Mouse (Mus musculus) ES-E14 (cell line): ENCODE data around the gene Eif4e1b.

Source experiments
- CHD2 ChIP-seq: IDR thresholded peaks from 2 replicates; pipeline ENCODE4 v1.6.1; 2014; ENCODE audit warnings: mild to moderate bottlenecking, low read depth, low read length, inconsistent platforms
- MAFK ChIP-seq: IDR thresholded peaks from 2 replicates; pipeline ENCODE4 v1.6.1; 2014; ENCODE audit warnings: mild to moderate bottlenecking, low read depth, low read length, inconsistent platforms; ENCODE audit not compliant: insufficient read depth
- ZC3H11A ChIP-seq: IDR thresholded peaks from 2 replicates; pipeline ENCODE4 v1.6.1; 2012; ENCODE audit warnings: low read depth, mild to moderate bottlenecking, inconsistent platforms, low read length, borderline replicate concordance
- ZNF384 ChIP-seq: IDR thresholded peaks from 2 replicates; pipeline ENCODE4 v1.6.1; 2012; ENCODE audit warnings: low read depth, low read length, inconsistent platforms

DNA sequence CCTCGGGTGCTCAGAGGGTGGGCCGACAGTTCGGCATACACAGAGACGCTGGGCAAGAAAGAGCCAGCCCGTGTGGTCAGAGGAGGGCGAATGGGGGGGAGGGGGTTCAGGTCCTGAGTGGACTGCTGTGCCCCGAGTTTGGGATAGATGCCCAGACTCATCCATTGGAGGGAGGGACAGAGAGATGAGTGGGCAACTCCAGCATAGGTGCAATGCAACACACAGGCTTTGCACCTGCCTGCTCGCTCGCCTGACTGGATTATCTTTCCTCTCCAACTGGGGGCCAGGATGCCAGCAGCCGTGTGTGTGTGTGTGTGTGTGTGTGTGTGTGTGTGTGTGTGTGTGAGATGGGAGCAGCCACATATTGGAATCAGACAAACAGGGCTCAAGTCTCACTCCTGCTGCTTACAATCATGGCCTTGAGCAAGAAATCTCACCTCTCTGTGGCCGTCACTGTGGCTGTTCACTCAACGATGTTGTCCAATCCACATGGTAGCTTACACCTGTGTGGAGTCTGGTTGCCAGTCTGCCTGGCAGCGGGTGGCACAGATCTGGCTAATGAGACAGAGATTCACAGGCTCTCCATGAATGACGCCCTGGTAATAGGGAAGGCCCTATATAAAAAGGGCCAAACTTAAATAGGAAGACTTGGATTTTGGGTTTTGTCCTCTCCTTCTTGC lies 52.7 kb downstream of the Eif4e1b start:
- TF ChIP-seq ZNF384 (no peak), ZC3H11A (no peak), CHD2 (no peak), MAFK (no peak)
